Mouse (Mus musculus): ENCODE data around the gene Pard3b. TPM values are rescaled to one million over a fixed set of nuclear protein-coding genes. Genes with fewer than 3 reads are reported as not detected.

The Pard3b gene
- polyA plus RNA-seq, 1 experiment from 2014 or later, result 10.5 TPM

DNA sequence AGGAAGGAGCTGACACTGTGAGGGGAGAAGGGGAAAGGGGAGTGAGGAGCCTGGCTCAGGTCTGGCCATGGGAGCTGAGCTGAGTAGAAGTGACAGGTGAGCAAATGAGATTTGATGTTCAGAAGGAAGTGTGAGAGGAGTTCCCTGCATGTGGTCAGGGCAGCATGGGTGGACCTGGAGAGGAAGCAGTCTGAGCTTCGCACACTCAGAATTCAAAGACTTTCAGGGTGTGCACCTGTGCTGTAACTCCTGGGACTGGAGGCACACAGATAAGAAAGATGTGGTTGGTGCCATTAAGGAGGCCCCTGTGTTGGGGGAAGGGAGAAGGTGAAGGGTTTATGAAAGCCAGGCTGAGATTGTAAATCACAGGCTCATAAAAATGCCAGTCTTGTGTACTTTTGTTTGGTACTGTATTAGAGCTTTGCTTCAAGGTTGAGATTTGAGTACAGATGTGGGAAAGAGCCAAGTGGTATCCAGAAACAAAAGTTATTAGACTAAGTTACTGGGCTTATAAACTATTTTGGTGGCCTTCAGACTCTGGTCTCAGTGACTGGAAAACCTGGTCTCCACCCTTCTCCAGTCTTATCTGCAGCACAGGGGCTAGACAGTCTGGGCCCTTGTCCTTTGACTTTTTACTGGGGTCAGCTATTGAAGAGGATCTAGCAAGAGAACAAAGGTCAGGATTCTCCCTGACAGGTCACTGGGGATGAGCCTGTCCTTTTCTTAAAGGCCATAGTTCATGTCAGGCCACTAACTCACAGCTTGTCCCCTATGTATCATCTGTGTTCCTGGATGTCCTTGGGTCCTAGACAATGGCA, 13.0 kb downstream of the Pard3b start:
- Histone ChIP-seq H3K4me2 (no peak overlapping the region), H3K4me1 (ENCODE audit: control insufficient read depth, insufficient read depth, low read length) (no peaks in the 10 kb centered on the region), H3K27ac (ENCODE audit: low read depth, low read length) (no peak overlapping the region), H3K9me3 (replicated peaks; ENCODE audit: control insufficient read depth, low read length) (no peaks in the 10 kb centered on the region), H3K27me3 (ENCODE audit: control insufficient read depth, insufficient read depth, low read length) (no peaks in the 10 kb centered on the region), H3K4me3 (ENCODE audit: low read depth, low read length) (no peak overlapping the region), H3K36me3 (ENCODE audit: control insufficient read depth, insufficient read depth, low read length) (no peaks in the 10 kb centered on the region), H3K9ac (ENCODE audit: low read depth, low read length) (no peak overlapping the region)
- 54% methylated on average over 1 of the region's 1 CpGs for WGBS (ENCODE audit: insufficient replicate concordance)
- ATAC-seq (replicated peaks; ENCODE audit: insufficient number of reproducible peaks, low FRiP score, low TSS enrichment), result no peak

DNA sequence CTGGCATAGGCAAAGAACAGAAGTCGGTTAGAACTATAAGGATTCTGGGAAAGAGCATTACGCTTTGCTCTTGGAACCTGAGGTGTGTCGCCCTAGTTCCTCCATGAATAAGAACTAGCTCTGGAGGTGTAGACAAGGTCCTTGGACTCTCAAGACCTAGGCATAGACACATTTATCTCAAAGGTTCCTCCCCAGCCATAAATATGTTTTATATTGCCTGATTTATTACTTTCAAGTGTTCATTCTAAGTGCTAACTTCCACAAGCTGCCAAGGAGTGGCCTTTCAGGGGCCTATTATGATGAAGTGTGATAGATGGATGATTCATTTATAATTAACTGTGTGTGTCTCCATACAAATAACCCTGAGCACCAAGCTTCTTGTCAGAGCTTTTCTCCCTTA, 19.1 kb downstream of the Pard3b start:
- WGBS (ENCODE audit: insufficient replicate concordance), result 96% methylated on average over 3 of the region's 3 CpGs

DNA sequence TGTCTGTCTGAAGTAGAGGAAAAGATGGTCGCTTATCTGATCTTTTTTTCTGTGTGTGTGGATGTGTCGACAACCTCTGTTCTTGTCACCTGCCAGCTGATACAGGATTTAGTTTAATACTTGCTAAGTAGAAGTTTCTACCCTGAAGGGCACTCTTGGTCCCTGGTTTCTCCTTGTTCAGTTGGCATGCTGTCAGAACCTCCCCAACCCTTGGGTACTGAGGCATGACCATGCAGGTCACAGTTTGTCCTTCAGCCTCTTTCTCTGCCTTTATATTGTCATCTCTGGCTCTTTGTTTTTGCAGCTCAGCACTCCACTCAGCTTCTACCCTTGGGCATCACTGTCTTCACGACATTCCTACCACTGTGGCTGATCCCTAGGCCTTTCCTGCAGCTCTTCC, 21.3 kb downstream of the Pard3b start:
- no peak overlapping the region for H3K27ac ChIP-seq (ENCODE audit: low read depth, low read length)
- H3K27me3 ChIP-seq (ENCODE audit: control insufficient read depth, insufficient read depth, low read length), result no peaks in the 10 kb centered on the region
- no peak overlapping the region for H3K9ac ChIP-seq (ENCODE audit: low read depth, low read length)
- no peak overlapping the region for H3K4me3 ChIP-seq (ENCODE audit: low read depth, low read length)
- WGBS (ENCODE audit: insufficient replicate concordance), result 69% methylated on average over 3 of the region's 3 CpGs
- ATAC-seq (replicated peaks; ENCODE audit: insufficient number of reproducible peaks, low FRiP score, low TSS enrichment), result no peak
- H3K36me3 ChIP-seq (ENCODE audit: control insufficient read depth, insufficient read depth, low read length), result no peaks in the 10 kb centered on the region
- no peaks in the 10 kb centered on the region for H3K4me1 ChIP-seq (ENCODE audit: control insufficient read depth, insufficient read depth, low read length)
- H3K9me3 ChIP-seq (replicated peaks; ENCODE audit: control insufficient read depth, low read length), result no peaks in the 10 kb centered on the region
- no peak overlapping the region for H3K4me2 ChIP-seq

More for the DNA sequence above, 19.1 kb downstream of the Pard3b start:
- Histone ChIP-seq H3K27me3 (ENCODE audit: control insufficient read depth, insufficient read depth, low read length) (no peaks in the 10 kb centered on the region), H3K4me2 (no peak overlapping the region), H3K36me3 (ENCODE audit: control insufficient read depth, insufficient read depth, low read length) (no peaks in the 10 kb centered on the region), H3K4me1 (ENCODE audit: control insufficient read depth, insufficient read depth, low read length) (no peaks in the 10 kb centered on the region), H3K9me3 (replicated peaks; ENCODE audit: control insufficient read depth, low read length) (no peaks in the 10 kb centered on the region), H3K4me3 (ENCODE audit: low read depth, low read length) (no peak overlapping the region), H3K9ac (ENCODE audit: low read depth, low read length) (no peak overlapping the region), H3K27ac (ENCODE audit: low read depth, low read length) (no peak overlapping the region)
- no peak for ATAC-seq (replicated peaks; ENCODE audit: insufficient number of reproducible peaks, low FRiP score, low TSS enrichment)

DNA sequence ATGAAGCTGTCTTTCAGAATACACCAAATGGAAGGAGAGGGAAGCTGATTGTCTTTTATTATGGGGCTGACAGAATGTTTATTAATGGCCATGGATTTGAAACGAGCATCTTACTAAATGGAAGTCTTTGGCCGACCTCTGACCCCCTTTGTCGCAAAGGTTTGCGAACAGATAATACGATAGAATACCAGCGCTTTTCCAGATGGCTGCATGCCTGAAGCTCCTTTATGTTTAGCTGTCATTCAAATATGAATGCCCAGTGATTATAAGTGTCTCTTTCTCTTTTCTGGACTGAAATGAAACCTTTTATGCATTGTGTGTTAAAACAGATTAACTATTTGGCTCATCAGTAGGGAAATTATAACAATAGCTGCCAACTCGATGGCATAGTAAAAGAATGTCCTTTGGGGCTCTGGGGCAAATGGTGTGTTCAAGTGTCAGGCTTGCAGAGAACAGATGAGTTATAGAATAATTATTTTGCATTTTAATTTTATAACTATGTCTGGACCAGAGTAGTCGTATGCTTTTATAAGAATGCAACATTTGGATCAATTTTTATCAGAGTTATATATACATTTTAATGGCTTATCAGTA, 46.7 kb downstream of the Pard3b start:
- Histone ChIP-seq H3K36me3 (ENCODE audit: control insufficient read depth, insufficient read depth, low read length) (no peaks in the 10 kb centered on the region), H3K27me3 (ENCODE audit: control insufficient read depth, insufficient read depth, low read length) (no peaks in the 10 kb centered on the region), H3K4me2 (no peak overlapping the region), H3K9ac (ENCODE audit: low read depth, low read length) (no peak overlapping the region), H3K4me1 (ENCODE audit: control insufficient read depth, insufficient read depth, low read length) (no peaks in the 10 kb centered on the region), H3K4me3 (ENCODE audit: low read depth, low read length) (no peak overlapping the region), H3K27ac (ENCODE audit: low read depth, low read length) (no peak overlapping the region), H3K9me3 (replicated peaks; ENCODE audit: control insufficient read depth, low read length) (no peaks in the 10 kb centered on the region)
- WGBS (ENCODE audit: insufficient replicate concordance), result 70% methylated on average over 8 of the region's 8 CpGs
- ATAC-seq (replicated peaks; ENCODE audit: insufficient number of reproducible peaks, low FRiP score, low TSS enrichment), result no peak

DNA sequence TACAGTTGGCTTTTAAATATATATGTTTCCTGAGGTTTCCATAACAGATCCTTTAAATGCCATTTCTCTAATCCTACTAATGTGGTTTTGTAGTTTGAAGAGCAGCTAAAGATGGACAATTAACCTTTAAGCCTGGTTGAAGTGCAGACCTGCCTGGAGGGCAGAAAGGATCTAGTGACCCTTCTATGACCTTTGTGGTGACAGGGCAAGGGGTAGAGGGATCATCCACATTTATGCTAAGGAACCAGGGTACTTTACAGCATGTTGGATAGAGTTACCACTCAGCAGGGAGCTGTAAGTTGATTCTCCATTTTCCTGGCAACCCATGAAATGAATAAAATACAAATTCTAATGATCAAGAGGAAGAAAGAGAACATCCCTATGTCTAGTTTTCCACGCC, 47.3 kb downstream of the Pard3b start:
- 89% methylated on average over 1 of the region's 1 CpGs for WGBS (ENCODE audit: insufficient replicate concordance)
- no peak for ATAC-seq (replicated peaks; ENCODE audit: insufficient number of reproducible peaks, low FRiP score, low TSS enrichment)
- no peaks in the 10 kb centered on the region for H3K4me1 ChIP-seq (ENCODE audit: control insufficient read depth, insufficient read depth, low read length)

DNA sequence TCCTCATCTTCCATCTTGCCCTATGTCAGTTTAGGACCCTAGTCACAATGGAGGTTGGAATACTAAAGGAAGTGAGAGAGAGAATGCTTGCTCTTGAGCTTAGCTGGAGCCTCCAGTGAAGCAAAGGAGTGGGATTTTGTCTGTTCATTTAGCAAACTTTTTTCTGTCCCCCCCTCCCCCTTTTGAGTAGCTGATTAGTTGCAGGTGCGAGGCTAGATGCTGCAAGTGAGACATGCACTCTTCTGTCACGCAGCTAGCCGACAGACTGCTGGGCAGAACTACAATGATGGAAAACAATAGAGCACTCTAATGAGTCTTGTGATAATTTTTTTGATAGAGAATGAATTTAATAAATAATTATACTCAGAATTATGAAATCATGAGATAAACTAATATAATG, 49.7 kb downstream of the Pard3b start:
- no peaks in the 10 kb centered on the region for H3K27me3 ChIP-seq (ENCODE audit: control insufficient read depth, insufficient read depth, low read length)
- H3K4me1 ChIP-seq (ENCODE audit: control insufficient read depth, insufficient read depth, low read length), result no peaks in the 10 kb centered on the region
- 57% methylated on average over 3 of the region's 3 CpGs for WGBS (ENCODE audit: insufficient replicate concordance)
- no peaks in the 10 kb centered on the region for H3K9me3 ChIP-seq (replicated peaks; ENCODE audit: control insufficient read depth, low read length)
- no peak overlapping the region for H3K9ac ChIP-seq (ENCODE audit: low read depth, low read length)
- H3K4me2 ChIP-seq, result no peak overlapping the region
- no peak overlapping the region for H3K27ac ChIP-seq (ENCODE audit: low read depth, low read length)
- no peak overlapping the region for H3K4me3 ChIP-seq (ENCODE audit: low read depth, low read length)
- no peaks in the 10 kb centered on the region for H3K36me3 ChIP-seq (ENCODE audit: control insufficient read depth, insufficient read depth, low read length)
- no peak for ATAC-seq (replicated peaks; ENCODE audit: insufficient number of reproducible peaks, low FRiP score, low TSS enrichment)

More for the DNA sequence above, 47.3 kb downstream of the Pard3b start:
- H3K36me3 ChIP-seq (ENCODE audit: control insufficient read depth, insufficient read depth, low read length), result no peaks in the 10 kb centered on the region
- no peak overlapping the region for H3K9ac ChIP-seq (ENCODE audit: low read depth, low read length)
- H3K27ac ChIP-seq (ENCODE audit: low read depth, low read length), result no peak overlapping the region
- H3K4me2 ChIP-seq, result no peak overlapping the region
- H3K27me3 ChIP-seq (ENCODE audit: control insufficient read depth, insufficient read depth, low read length), result no peaks in the 10 kb centered on the region
- no peaks in the 10 kb centered on the region for H3K9me3 ChIP-seq (replicated peaks; ENCODE audit: control insufficient read depth, low read length)
- H3K4me3 ChIP-seq (ENCODE audit: low read depth, low read length), result no peak overlapping the region

- 82% methylated on average over 10 of the region's 10 CpGs for WGBS (ENCODE audit: insufficient replicate concordance)
- no peak overlapping the region for H3K9ac ChIP-seq (ENCODE audit: low read depth, low read length)
Observed at GRCm38 (mm10) chr1:61698462-61699218, 60.0 kb downstream of the Pard3b start.

DNA sequence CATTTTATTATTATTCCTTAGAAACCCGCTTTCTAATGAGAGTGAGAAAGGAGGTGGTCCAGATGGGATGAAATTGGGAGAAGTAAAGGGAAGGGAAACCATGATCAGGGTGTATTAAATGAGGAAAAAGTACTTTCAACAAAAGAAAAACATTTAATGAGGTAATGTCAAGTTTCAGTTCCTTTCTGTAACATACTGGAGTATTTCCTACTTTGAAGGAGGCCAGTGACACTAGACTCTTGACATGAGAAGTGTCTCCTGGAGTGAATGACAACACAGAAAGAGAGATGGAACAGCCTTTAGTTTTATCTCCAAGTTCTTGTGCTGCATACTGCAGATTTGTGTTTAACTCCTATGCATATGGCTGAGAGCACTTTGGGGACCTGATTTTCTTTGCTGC, 71.2 kb downstream of the Pard3b start:
- WGBS (ENCODE audit: insufficient replicate concordance), result 78% methylated on average over 1 of the region's 1 CpGs
- no peaks in the 10 kb centered on the region for H3K9me3 ChIP-seq (replicated peaks; ENCODE audit: control insufficient read depth, low read length)
- H3K36me3 ChIP-seq (ENCODE audit: control insufficient read depth, insufficient read depth, low read length), result no peaks in the 10 kb centered on the region
- no peak overlapping the region for H3K27ac ChIP-seq (ENCODE audit: low read depth, low read length)
- no peak overlapping the region for H3K4me2 ChIP-seq
- H3K4me1 ChIP-seq (ENCODE audit: control insufficient read depth, insufficient read depth, low read length), result no peaks in the 10 kb centered on the region; the same call in 1 of the 2 replicates
- H3K9ac ChIP-seq (ENCODE audit: low read depth, low read length), result no peak overlapping the region
- ATAC-seq (replicated peaks; ENCODE audit: insufficient number of reproducible peaks, low FRiP score, low TSS enrichment), result no peak
- H3K27me3 ChIP-seq (ENCODE audit: control insufficient read depth, insufficient read depth, low read length), result no peaks in the 10 kb centered on the region
- no peak overlapping the region for H3K4me3 ChIP-seq (ENCODE audit: low read depth, low read length)

More at GRCm38 (mm10) chr1:61698462-61699218, 60.0 kb downstream of the Pard3b start:
- Histone ChIP-seq H3K4me2 (no peak overlapping the region), H3K27me3 (ENCODE audit: control insufficient read depth, insufficient read depth, low read length) (no peaks in the 10 kb centered on the region), H3K9me3 (replicated peaks; ENCODE audit: control insufficient read depth, low read length) (no peaks in the 10 kb centered on the region), H3K36me3 (ENCODE audit: control insufficient read depth, insufficient read depth, low read length) (no peaks in the 10 kb centered on the region), H3K27ac (ENCODE audit: low read depth, low read length) (no peak overlapping the region), H3K4me3 (ENCODE audit: low read depth, low read length) (no peak overlapping the region), H3K4me1 (ENCODE audit: control insufficient read depth, insufficient read depth, low read length) (no peaks in the 10 kb centered on the region)
- no peak for ATAC-seq (replicated peaks; ENCODE audit: insufficient number of reproducible peaks, low FRiP score, low TSS enrichment)
